Mouse (Mus musculus) gonadal fat pad, adult 2 months (tissue): ENCODE measurements around the gene Scn10a. TPM values are rescaled to one million over a fixed set of nuclear protein-coding genes. Genes with fewer than 3 reads are reported as not detected.

ENCODE experiments used
- DNase-seq: peaks from one replicate; pipeline ENCODE4 v3.0.0-alpha.2; 2012; ENCODE audit warnings: low read depth
- polyA plus RNA-seq: library from polyadenylated mRNA; depleted of rRNA; stranded (reverse); fragments of >200 nt; gene quantifications from 2 replicates; pipeline ENCODE4 v1.2.3, GENCODE M21; 2012

Scn10a gene
- polyA plus RNA-seq, 1 experiment: 0.01 TPM

DNA sequence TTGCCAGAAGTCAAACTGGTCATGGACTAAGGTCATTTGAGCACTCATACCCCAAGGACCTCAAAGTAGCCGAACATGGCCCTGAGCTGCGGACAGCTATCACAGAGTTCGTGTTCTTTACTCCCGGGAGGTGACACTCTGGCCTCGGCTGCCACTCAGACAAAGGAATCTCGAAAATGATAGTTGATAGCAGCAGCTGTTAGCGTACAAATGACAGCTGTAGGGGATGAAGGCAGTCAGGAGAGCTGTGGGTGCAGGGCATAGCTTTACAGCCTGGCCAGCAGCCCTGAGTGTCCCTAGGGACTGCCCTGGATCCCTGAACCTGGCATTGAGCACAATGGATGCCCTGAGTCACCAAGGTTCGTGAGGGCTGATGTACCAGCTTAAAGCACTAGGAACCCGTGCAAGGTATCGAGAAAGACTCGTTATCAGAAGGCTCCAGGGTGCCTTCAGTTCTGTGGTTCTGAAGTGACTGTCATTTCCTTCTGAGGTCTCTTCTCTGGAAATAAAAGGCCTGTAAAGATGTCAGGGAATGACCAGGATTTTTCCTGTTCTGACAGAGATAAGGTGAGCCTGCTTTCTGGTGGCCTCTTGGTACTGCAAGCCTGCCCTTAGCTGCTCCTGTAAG is 84.8 kb downstream of the Scn10a start:
- no peak for DNase-seq

- no peak for DNase-seq
These were observed 85.6 kb downstream of the Scn10a start for GRCm38 (mm10) chr9:119633475-119633874.

GRCm38 (mm10) chr9:119632801-119633200 is 86.3 kb downstream of the Scn10a start:
- DNase-seq: no peak

DNA sequence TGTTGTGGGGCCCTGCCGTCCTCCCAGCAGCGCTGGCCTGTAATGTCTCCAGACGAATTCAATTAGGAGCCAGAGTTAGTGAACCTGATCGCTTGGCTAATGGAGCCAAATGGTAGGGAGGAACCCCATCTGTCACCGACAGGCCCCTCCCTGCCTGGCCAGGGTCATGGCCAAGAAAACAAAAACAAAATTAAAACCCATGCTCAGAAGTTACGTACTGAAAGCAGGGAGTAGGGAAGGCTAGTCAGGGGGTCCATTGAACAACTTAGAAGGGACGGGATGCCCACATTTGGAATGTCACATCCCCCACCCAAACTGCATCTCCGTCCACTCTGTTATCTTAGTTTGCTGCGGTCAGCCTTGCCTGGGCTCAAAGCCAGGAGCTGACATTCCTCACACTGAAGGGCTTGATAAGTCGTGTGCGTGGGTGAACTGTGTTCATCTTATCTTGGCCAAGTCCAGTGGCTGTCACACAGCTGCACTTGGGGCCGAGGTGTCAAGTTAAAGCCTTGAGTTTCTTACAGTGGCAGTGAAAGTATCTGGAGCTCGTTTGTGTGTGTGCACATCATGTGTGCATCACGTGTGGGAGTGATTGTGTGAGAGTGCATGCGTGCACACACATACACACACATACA is 87.1 kb downstream of the Scn10a start:
- no peak for DNase-seq

- no peak for DNase-seq
These were observed 87.7 kb downstream of the Scn10a start for GRCm38 (mm10) chr9:119631393-119631898.

DNA sequence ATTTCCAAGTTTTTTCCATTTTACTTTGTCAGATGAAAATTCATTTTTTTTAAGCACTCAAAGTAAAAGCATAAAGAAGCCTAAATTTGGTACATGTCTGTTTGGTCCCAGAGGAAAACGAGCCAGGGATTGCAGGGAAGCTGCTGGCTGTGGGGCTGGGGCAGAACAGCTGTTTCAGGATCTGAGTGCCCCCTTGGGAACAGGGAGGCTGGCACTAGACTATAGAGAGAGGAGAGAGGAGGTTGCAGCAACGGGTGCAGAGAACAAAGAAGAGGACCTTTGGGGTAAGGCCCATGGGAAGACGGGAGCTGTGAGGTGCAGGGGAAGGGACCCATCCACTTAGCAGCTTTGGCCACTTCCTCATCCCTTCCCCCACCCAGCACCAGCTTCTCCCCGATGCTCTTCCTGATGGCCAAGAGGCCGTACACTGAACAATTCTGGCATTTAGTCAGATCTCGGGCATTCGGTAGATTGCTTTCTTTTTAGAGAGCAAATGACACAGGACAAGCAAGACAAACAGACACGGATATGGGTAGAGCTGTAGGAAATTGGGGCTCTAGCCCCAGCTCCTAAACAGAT is 90.3 kb downstream of the Scn10a start:
- DNase-seq: no peak

DNA sequence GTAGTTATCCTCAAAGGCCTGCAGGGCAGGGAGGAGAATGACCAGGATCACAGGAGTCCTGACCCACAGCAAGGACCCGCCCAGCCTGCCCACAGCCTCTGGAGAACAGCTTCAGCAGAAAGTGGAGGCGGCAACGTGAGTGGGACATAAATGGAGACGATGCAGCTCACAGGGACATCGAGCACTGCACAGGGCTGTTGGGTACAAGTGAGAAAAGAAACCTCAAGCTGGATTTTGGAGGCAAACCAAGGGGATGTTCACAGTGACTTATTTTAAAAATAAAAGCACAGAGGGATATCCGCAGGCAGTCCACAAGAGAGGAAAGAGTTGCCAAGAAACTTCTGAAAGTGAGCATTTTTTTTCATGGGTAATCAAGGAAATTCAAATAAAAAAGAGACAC is 91.9 kb downstream of the Scn10a start:
- DNase-seq: no peak

GRCm38 (mm10) chr9:119624151-119624550 is 95.0 kb downstream of the Scn10a start:
- no peak for DNase-seq

- no peak for DNase-seq
These were observed 104.3 kb downstream of the Scn10a start for GRCm38 (mm10) chr9:119614798-119615197.

- DNase-seq: no peak
These were observed 108.5 kb downstream of the Scn10a start for GRCm38 (mm10) chr9:119610563-119611166.

DNA sequence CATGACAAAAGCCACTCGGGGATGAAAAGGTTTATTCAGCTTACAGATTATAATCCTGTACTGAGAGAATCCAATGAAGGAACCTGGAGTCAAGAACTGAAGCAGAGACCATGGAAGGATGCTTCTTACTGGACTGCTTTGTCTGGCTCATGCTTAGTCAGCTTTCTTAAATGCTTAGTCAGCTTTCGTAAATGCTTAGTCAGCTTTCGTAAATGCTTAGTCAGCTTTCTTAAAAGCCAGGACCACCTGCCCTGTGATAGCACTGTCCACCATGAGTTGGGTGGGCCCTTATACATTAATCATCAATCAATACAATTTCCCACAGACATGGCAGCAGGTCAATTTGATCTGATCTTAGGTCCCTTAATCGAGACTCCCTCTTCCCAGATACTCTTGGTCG is 112.2 kb downstream of the Scn10a start:
- no peak for DNase-seq

GRCm38 (mm10) chr9:119604607-119605006 is 114.5 kb downstream of the Scn10a start:
- no peak for DNase-seq

DNA sequence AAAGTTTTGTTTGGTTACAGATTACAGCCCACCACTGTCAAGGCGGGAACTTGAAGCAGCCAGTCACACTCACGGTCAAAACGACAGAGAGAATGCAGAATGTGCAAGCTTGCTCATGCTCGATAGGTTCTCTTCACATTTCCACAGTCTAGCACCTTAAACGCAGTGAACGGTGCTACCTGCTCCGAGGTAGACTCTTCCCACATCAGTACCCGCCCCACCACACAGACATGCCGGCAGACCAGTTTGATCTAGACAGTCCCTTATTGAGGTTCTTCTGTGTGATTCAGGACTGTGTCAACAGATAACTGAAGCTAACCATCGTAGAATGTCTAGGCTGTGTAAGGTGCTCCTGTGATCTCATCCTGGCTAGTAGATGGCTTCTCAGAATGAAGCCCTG is 120.6 kb downstream of the Scn10a start:
- DNase-seq: no peak

DNA sequence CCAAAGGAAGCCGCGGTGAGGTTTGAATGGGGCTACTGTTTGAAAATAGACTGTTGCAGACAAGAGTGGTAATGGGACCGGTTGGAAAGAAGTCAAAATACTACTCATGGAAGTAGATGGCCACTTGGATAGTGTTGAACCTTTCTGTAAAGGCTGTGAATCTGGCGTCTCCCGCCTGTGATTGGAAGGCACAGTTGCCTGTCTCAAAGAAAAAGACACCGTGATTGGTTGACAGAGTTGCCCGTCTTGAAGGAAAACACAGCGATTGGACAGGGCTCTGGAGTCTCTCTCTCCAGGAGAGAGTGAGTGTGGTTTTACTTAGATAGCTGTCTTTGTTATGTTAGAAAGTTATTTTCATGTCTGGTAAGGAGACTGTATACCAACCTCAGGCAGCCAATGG is 121.8 kb downstream of the Scn10a start:
- DNase-seq: no peak

DNA sequence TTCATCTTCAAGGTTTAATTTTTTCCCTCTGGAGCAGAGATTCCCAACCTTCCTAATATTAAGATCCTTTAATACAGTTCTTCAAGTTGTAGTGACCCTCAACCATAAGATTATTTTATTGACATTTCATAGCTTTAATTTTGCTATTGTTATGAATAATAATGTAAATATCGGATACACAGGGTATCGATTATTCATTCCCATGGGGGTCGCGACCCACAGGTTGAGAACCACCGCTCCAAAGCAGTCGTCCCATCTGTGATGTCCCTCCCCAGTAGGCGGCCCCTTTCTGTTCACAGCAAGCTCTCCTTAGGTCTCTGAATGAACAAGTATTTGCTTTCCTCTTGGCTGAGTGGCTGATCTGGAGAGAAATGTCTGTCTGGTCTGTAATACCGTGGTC is 129.5 kb downstream of the Scn10a start:
- no peak for DNase-seq

GRCm38 (mm10) chr9:119588763-119589449 is 130.2 kb downstream of the Scn10a start:
- DNase-seq: no peak

- DNase-seq: no peak
These were observed 138.5 kb downstream of the Scn10a start for GRCm38 (mm10) chr9:119580668-119581067.

DNA sequence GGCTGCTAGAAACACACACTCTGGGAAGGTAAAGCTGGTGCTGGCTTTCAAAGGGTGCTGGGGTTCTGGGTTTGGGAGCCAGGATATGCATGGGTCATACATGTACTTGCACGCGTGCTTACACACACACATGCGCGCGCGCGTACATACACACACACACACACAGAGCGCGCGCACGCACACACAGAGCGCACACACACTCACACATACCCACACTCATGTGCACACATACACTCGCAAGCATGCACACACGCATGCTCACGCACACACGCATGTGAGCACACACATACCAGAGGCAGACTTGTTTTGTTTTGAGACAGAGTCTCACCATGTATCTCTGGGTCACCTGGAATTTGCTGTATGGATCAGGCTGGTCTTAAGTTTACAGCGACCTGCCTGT is 138.9 kb downstream of the Scn10a start:
- no peak for DNase-seq

DNA sequence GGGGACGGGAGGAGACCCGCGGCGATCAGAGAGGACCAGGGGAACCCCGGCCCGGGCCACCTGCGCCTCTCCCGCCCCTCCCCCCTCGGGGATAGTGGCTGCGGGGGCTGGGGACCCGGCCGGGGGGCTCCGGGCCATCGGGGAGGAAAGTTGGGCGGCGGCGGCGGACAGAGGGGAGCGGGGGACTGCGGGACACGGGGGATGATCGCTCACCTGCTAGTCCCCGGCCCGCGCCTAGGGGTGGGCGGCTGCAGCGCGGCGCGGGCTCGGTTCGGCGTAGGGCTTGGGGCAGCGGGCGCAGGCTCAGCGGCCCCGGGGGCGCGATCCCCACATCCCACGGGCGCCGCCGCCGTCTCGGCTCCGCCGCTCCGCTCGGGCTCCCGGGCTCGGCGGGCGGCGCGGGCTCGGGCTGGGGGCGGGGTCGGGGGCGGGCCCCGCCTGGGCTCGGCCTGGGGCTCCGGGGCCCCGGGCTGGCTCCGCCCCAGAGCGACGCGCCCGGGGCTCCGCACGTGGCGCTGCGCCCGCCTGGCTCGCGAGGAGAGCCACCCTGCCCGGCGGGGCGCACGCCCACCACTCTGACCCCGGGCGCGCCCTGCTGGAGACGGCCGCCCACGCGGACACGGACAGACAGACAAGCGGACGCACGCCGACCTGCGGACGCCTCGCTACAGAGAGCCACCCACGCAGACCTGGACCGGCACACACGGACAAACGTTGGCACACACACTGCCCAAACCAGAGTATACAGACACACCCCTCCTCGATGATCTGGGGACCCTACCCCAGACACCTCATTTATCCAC is 140.3 kb downstream of the Scn10a start, which contains the start of gene Scn5a:
Gene Scn5a, minus strand, starts transcription at position 381 of the 803 bp plus-strand sequence.
- no peak for DNase-seq

DNA sequence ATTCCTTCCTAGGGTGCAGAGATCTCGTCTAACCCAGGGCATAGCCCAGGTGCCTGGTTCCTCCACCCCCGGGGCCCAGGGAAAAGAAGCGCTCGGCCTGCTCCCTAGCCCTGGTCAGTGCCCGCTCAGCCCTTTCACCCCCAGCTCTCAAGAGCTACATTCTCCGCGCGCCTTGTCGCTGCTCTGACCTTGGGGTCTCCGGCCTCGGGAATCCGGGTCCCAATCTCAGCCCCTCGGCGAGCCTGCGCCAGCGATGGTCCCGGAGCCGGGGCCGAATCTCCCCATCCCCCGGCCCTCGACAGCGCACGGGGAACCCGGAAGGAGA is 140.8 kb downstream of the Scn10a start:
- DNase-seq: no peak

- DNase-seq: no peak
These were observed 142.1 kb downstream of the Scn10a start for GRCm38 (mm10) chr9:119576977-119577376.
